Mouse (Mus musculus) yolk sac, embryonic 10.5 days (tissue): ENCODE data around the gene Mettl22.

ENCODE experiments used
- DNase-seq: peaks from one replicate; pipeline ENCODE4 v3.0.0-alpha.2; 2017; ENCODE audit warnings: low spot score

The Mettl22 gene

GRCm38 (mm10) chr16:8512830-8513229, 42.2 kb downstream of the Mettl22 start:
- no peak for DNase-seq

GRCm38 (mm10) chr16:8513236-8513906, 42.8 kb downstream of the Mettl22 start, which contains the start of gene Abat:
Abat (plus strand) TSS chr16:8513429.
- DNase-seq, result peak; percentile 97

- no peak for DNase-seq
Observed at GRCm38 (mm10) chr16:8514180-8514579, 43.6 kb downstream of the Mettl22 start.

- peak; percentile 43 for DNase-seq
Observed at GRCm38 (mm10) chr16:8520525-8520924, 49.9 kb downstream of the Mettl22 start.

GRCm38 (mm10) chr16:8521322-8521721, 50.7 kb downstream of the Mettl22 start:
- DNase-seq, result no peak

- DNase-seq, result no peak
Observed at GRCm38 (mm10) chr16:8523480-8524144, 53.0 kb downstream of the Mettl22 start.

- DNase-seq, result no peak
Observed at GRCm38 (mm10) chr16:8524163-8524847, 53.7 kb downstream of the Mettl22 start.

GRCm38 (mm10) chr16:8525293-8525692, 54.7 kb downstream of the Mettl22 start:
- no peak for DNase-seq

- DNase-seq, result peak; percentile 77
Observed at GRCm38 (mm10) chr16:8525877-8526276, 55.3 kb downstream of the Mettl22 start.

GRCm38 (mm10) chr16:8529389-8529788, 58.8 kb downstream of the Mettl22 start:
- no peak for DNase-seq

GRCm38 (mm10) chr16:8530018-8530417, 59.4 kb downstream of the Mettl22 start:
- no peak for DNase-seq

- DNase-seq, result no peak
Observed at GRCm38 (mm10) chr16:8532461-8532860, 61.9 kb downstream of the Mettl22 start.

GRCm38 (mm10) chr16:8532894-8533293, 62.3 kb downstream of the Mettl22 start:
- DNase-seq, result peak; percentile 48

- no peak for DNase-seq
Observed at GRCm38 (mm10) chr16:8533477-8533876, 62.9 kb downstream of the Mettl22 start.

GRCm38 (mm10) chr16:8534466-8535200, 64.0 kb downstream of the Mettl22 start:
- DNase-seq, result no peak

- DNase-seq, result no peak
Observed at GRCm38 (mm10) chr16:8535411-8535810, 64.8 kb downstream of the Mettl22 start.

GRCm38 (mm10) chr16:8539150-8539865, 68.7 kb downstream of the Mettl22 start:
- peak; percentile 50 for DNase-seq
